Mouse (Mus musculus) left cerebral cortex, postnatal 14 days (tissue): ENCODE measurements at regions not wholly inside any gene's neighbourhood (a gene's known extent, or its start where the extent isn't known, plus 50 kb on each side); places are given as distances from the start of the nearest gene placed in this dataset.

Experiments used
- DNase-seq, 2 experiments: peaks; one replicate each; pipeline ENCODE4 v3.0.0; 2021 to 2022; ENCODE audit warnings: low spot score in 2 of 2, mixed read lengths in 1 of 2
- intact Hi-C: fragments of 180-260 bp; cut with DNase I; formaldehyde crosslinking; loops from one replicate; pipeline ENCODE4 v1.15.1; 2025

GRCm38 (mm10) chr11:88778326-88778725 is 60.0 kb upstream of the Msi2 start:
- intact Hi-C loops, result no loop called here
- peak; percentile 17 to 28 for DNase-seq

- intact Hi-C loops, result no loop called here
- DNase-seq, result no peak
Measured at GRCm38 (mm10) chr11:88774401-88774931, 56.2 kb upstream of the Msi2 start.

GRCm38 (mm10) chr11:88773961-88774360 is 55.6 kb upstream of the Msi2 start:
- intact Hi-C loops, result no loop called here

GRCm38 (mm10) chr11:88770405-88770804 is 52.1 kb upstream of the Msi2 start:
- no peak for DNase-seq
- intact Hi-C loops, result no loop called here

More at GRCm38 (mm10) chr11:88773961-88774360, 55.6 kb upstream of the Msi2 start:
- no peak for DNase-seq
